Mouse (Mus musculus) CD4-positive helper T cell, adult 2 months (primary cell): ENCODE data around the gene Gm15097.
"Not testable (repeated sequence)": the region's sequence is repeated elsewhere in the genome, so short reads cannot be mapped to it uniquely, and the experiment has no call there.

Experiments used
- DNase-seq: peaks from one replicate; pipeline ENCODE4 v3.0.0-alpha.2; 2012; ENCODE audit warnings: low read depth, missing footprints, low spot score

Gene Gm15097

GRCm38 (mm10) chrX:149784173-149784572 lies at the start of gene Gm15097:
Gene Gm15097, plus strand, starts transcription at chrX:149784473.
- DNase-seq: not testable (repeated sequence)

DNA sequence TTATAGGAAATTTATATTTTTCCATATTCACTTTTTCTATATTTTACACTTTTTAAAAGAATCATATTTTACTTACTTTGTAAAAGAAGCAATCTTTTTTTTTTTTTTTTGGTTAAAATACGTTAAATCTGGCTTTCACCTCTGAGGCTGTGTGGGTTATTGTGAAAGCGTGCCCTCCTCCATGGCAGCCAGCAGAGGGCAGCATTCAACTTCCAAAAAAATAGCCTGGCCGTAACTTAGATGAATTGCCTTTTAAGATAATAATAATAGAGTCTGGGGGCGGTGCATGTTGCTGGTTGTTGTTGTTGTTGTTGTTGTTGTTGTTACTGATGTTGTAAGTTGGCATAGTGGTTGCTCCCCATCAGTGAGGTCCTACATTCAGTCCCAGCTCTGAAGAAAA lies 21.4 kb upstream of the Gm15097 start:
- DNase-seq: peak; percentile 0

- DNase-seq: not testable (repeated sequence)
Measured at GRCm38 (mm10) chrX:149811178-149811577, 26.9 kb downstream of the Gm15097 start.
